Mouse (Mus musculus): ENCODE data around the gene Acat3.
A peak's percentile ranks its signal among the peaks of the same experiment; 100 is the strongest.
"Not testable (repeated sequence)": the region's sequence is repeated elsewhere in the genome, so short reads cannot be mapped to it uniquely, and the experiment has no call there.

The Acat3 gene

GRCm38 (mm10) chr17:12940151-12940805 lies at the start of gene Acat3:
Gene Acat3, minus strand, starts transcription at chr17:12940600.
- no peak for DNase-seq

GRCm38 (mm10) chr17:12988096-12988495 lies 47.7 kb upstream of the Acat3 start:
- peak in 1 of 2 experiments; percentile 19 for DNase-seq

- no peak for DNase-seq
Measured at GRCm38 (mm10) chr17:12983988-12984387, 43.6 kb upstream of the Acat3 start.

DNA sequence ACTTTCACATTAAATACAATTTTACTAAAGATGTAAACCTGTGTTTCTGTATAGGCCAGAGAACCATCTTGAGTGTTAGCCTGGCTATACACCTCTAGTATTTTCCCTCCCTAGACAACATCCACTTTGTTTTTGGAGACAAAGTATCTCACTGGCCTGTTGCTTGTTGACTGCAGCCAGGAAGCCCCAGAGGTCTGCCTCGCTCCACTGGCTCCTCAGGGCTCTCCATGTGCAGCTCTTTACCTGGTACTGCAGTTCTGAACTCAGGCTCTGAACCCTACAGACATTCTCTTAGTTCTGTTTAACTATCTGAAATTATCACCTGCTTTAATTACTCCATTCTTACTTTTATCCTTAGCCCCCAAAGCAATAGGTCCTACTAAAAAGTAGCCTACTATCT lies 38.1 kb upstream of the Acat3 start:
- no peak for DNase-seq

- DNase-seq, result no peak
Measured at GRCm38 (mm10) chr17:12973851-12974250, 33.5 kb upstream of the Acat3 start.

DNA sequence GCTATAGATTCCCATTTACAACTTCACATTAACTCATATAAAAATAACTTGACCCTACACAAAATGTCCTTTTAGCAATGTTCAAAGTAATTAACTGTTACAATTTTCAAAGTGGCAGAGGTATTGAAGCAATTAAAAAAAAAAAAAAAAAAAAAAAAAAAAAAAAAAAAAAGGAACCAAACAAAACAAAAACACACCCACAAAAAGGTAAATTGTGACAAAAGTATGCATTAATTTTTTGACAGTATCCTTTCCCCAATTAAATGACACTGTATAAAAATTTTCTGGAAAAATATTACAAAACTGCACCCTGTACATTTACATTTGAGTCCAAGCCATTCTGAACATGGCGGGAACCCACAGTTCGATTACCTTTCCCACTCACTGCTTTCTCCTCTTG lies 26.8 kb upstream of the Acat3 start:
- DNase-seq, result no peak

GRCm38 (mm10) chr17:12963476-12963875 lies 23.1 kb upstream of the Acat3 start:
- no peak for DNase-seq

DNA sequence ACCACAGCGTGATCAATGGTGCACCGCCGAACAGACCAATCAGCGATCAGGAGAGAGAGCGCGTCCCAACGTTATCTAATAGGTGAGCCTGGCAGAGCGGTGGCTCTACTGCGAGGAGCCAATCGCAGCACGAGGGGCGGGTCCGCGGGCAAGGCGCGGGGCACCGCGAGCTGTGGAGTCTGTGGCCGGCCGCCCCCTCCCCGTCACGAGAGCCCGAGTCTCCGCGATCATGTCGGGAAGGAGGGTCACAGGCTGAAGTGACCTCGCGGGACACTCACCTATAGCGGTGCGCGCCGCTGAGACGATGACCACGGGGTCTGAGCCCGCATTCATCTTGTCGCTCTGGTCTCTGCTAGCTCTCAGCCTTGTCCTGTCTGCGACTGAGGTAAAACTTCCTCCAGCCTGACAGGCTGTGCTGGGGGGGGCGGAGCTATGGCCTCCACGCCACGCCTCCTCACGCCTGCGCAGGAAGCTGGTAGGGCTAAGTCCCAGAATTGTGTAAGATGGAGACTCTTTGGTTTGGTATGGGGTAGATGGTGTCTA lies 20.0 kb upstream of the Acat3 start, which contains the start of gene Acat2:
Gene Acat2 (minus strand): TSS at position 417 of the 543 bp plus-strand sequence.
- peak; percentile 89 to 95 for DNase-seq

- DNase-seq, result not testable (repeated sequence)
Measured at GRCm38 (mm10) chr17:12959377-12959776, 19.0 kb upstream of the Acat3 start.

DNA sequence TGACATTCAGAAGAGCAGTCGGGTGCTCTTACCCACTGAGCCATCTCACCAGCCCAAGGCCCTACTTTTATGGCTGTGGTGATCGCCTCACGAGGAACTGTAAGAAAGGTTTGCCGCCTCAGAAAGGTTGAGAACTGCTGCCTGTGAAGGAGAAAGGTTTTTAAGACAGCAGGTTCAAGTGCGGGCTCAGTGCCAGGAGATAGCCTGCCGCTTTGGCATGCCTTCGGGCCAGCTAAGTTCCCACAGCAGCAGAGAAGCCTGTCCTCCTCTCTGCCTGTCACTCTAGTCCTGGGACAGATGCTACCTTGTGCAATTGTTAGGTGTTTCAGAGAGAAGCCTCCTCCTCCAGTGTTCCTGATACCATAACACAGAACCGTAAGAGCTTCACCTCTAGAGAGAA lies 16.3 kb upstream of the Acat3 start:
- DNase-seq, result no peak

GRCm38 (mm10) chr17:12949669-12950068 lies 9.3 kb upstream of the Acat3 start:
- DNase-seq, result no peak

DNA sequence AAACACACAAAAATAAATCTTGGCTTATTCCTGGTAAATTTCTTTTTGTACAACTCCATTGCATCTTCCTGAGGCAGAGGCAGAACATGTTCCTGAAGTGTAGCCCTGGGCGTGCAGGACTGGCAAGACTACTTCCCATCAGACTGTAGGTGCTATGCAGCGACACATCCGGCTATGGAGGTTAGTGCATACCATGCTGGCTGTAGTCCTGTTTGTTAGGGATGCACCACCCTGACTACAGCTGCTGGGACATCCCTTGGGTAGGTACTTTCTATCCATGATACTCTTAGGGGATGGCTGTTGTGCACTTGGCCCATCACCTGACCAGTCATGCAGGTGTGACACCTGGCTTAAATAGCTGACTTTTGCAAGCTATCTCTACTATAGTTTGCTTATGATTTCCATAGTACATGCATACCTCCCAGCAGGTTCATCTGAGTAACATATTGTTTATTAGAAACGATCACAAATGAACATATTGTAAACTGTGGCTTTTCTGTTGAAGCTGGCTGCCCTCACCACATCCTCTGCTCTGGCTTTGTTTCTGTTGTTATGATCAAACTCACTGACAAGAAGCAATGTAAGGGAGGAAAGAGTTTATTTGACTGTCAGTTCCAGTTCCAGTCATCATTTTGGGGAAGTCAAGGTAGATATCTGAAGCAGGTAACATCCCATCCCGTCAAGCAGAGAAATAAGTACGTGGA lies 2.2 kb upstream of the Acat3 start:
- DNase-seq, result no peak

- DNase-seq, result no peak
Measured at GRCm38 (mm10) chr17:12941543-12942260, 1.3 kb upstream of the Acat3 start.

- DNase-seq, result not testable (repeated sequence)
Measured at GRCm38 (mm10) chr17:12939377-12940148, 837 bp downstream of the Acat3 start.

GRCm38 (mm10) chr17:12938077-12938476 lies 2.3 kb downstream of the Acat3 start:
- DNase-seq, result no peak

- DNase-seq, result no peak
Measured at GRCm38 (mm10) chr17:12937412-12937970, 2.9 kb downstream of the Acat3 start.

GRCm38 (mm10) chr17:12935719-12936118 lies 4.7 kb downstream of the Acat3 start:
- no peak for DNase-seq

- not testable (repeated sequence) for DNase-seq
Measured at GRCm38 (mm10) chr17:12931576-12931975, 8.8 kb downstream of the Acat3 start.

GRCm38 (mm10) chr17:12925703-12926180 lies 14.7 kb downstream of the Acat3 start:
- DNase-seq, result no peak

DNA sequence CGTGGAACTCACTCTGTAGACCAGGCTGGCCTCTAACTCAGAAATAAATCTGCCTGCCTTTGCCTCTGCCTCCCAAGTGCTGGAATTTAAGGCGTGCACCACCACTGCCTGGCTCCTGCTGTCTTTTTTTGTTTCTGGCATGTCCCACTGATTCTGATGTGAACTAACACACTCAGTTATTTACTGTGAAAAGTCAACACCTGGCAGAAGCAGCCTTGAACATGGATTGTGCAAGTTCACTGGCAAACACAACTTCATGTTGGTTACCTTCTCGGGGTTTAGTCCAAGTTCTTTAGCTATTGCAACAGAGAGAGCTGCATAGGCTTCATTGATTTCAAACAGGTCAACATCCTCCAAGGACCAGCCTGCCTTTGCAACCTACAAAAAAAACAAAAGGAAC lies 15.4 kb downstream of the Acat3 start:
- DNase-seq, result no peak

GRCm38 (mm10) chr17:12921073-12921472 lies 19.3 kb downstream of the Acat3 start:
- no peak for DNase-seq
